Comparison of ENCODE assay signal across 25 mouse cellular contexts in genomic region chr10:47991328-47992044, GRCm38 (mm10).
DNase-seq lines count a peak whose midpoint lies in the region; ATAC-seq and TF ChIP-seq lines count a peak whose summit lies in the region.
"Had no signal": no experiment of that assay in that cellular context is flagged by ENCODE, and none has a peak within 500 bp of the region (broad histone marks: within the 10 kb centered on the region; RNA-seq: fewer than 3 reads in every experiment).

No protein-coding gene starts in this region.

- H3K4me2 ChIP-seq in hindbrain, embryonic 14.5 days (replicated peaks): no peak overlapping the region
- H3K4me2 ChIP-seq in neural tube, embryonic 11.5 days (ENCODE audit: low read depth): no peak overlapping the region
- H3K4me2 ChIP-seq in neural tube, embryonic 15.5 days: no peak overlapping the region
- no peak overlapping the region for H3K4me2 ChIP-seq in forebrain, embryonic 14.5 days (ENCODE audit: low read length)
- no peak overlapping the region for H3K4me2 ChIP-seq in midbrain, embryonic 14.5 days (ENCODE audit: low read length)
- H3K4me2 ChIP-seq: embryonic facial prominence, embryonic 12.5 days; heart, embryonic 15.5 days; limb, embryonic 12.5 days; liver, embryonic 11.5 days; neural tube, embryonic 12.5 days had no signal

- 40% methylated on average over 4 of the region's 4 CpGs for WGBS in hindbrain, embryonic 10.5 days
- 20% methylated on average over 4 of the region's 4 CpGs for WGBS in hindbrain, embryonic 14.5 days
- WGBS in neural tube, embryonic 11.5 days: 47% methylated on average over 4 of the region's 4 CpGs
- WGBS in neural tube, embryonic 15.5 days: 33% methylated on average over 4 of the region's 4 CpGs
- 27% methylated on average over 4 of the region's 4 CpGs for WGBS in forebrain, embryonic 14.5 days
- WGBS in midbrain, embryonic 14.5 days: 23% methylated on average over 4 of the region's 4 CpGs
- WGBS in cerebellum, adult 2 months: 30% methylated on average over 4 of the region's 4 CpGs

- no peaks in the 10 kb centered on the region for H3K36me3 ChIP-seq in hindbrain, embryonic 10.5 days
- H3K36me3 ChIP-seq in hindbrain, embryonic 14.5 days (replicated peaks; ENCODE audit: control insufficient read depth, insufficient read depth): no peaks in the 10 kb centered on the region
- H3K36me3 ChIP-seq in neural tube, embryonic 11.5 days (ENCODE audit: control insufficient read depth, insufficient read depth, low read length): no peaks in the 10 kb centered on the region
- no peaks in the 10 kb centered on the region for H3K36me3 ChIP-seq in neural tube, embryonic 15.5 days
- H3K36me3 ChIP-seq in forebrain, embryonic 14.5 days (ENCODE audit: control insufficient read depth, insufficient read depth, low read length): no peaks in the 10 kb centered on the region
- no peaks in the 10 kb centered on the region for H3K36me3 ChIP-seq in midbrain, embryonic 14.5 days (ENCODE audit: control insufficient read depth, insufficient read depth, low read length)
- H3K36me3 ChIP-seq: embryonic facial prominence, embryonic 12.5 days; heart, embryonic 15.5 days; limb, embryonic 12.5 days; neural tube, embryonic 12.5 days had no signal

- H3K9ac ChIP-seq in hindbrain, embryonic 14.5 days: no peak overlapping the region
- H3K9ac ChIP-seq in neural tube, embryonic 11.5 days (ENCODE audit: low read length): no peak overlapping the region
- no peak overlapping the region for H3K9ac ChIP-seq in neural tube, embryonic 15.5 days (replicated peaks)
- no peak overlapping the region for H3K9ac ChIP-seq in forebrain, embryonic 14.5 days (ENCODE audit: low read length)
- H3K9ac ChIP-seq in midbrain, embryonic 14.5 days (replicated peaks; ENCODE audit: low read length): no peak overlapping the region
- H3K9ac ChIP-seq: embryonic facial prominence, embryonic 12.5 days; heart, embryonic 15.5 days; limb, embryonic 12.5 days; neural tube, embryonic 12.5 days had no signal

- no peaks in the 10 kb centered on the region for H3K27me3 ChIP-seq in hindbrain, embryonic 10.5 days (ENCODE audit: insufficient read depth, poor library complexity, severe bottlenecking)
- no peaks in the 10 kb centered on the region for H3K27me3 ChIP-seq in hindbrain, embryonic 14.5 days (ENCODE audit: control insufficient read depth, insufficient read depth, low read length)
- H3K27me3 ChIP-seq in neural tube, embryonic 11.5 days (ENCODE audit: control insufficient read depth, insufficient read depth, low read length): no peaks in the 10 kb centered on the region
- H3K27me3 ChIP-seq in neural tube, embryonic 15.5 days (replicated peaks): no peaks in the 10 kb centered on the region
- no peaks in the 10 kb centered on the region for H3K27me3 ChIP-seq in forebrain, embryonic 14.5 days (replicated peaks; ENCODE audit: control insufficient read depth, insufficient read depth, low read length)
- H3K27me3 ChIP-seq in midbrain, embryonic 14.5 days (ENCODE audit: control insufficient read depth, insufficient read depth, low read length): no peaks in the 10 kb centered on the region
- no peaks in the 10 kb centered on the region for H3K27me3 ChIP-seq in cerebellum, adult 2 months (ENCODE audit: control insufficient read depth, insufficient read depth, low read length)
- H3K27me3 ChIP-seq: embryonic facial prominence, embryonic 12.5 days; heart, embryonic 15.5 days; limb, embryonic 12.5 days; neural tube, embryonic 12.5 days had no signal

- no peak for TF ChIP-seq CTCF in cerebellum, adult 2 months (IDR thresholded peaks at IDR 0.05; ENCODE audit: borderline replicate concordance, insufficient read depth, low read depth, low read length)

- no peak for ATAC-seq in hindbrain, embryonic 14.5 days (ENCODE audit: low FRiP score)
- ATAC-seq in neural tube, embryonic 11.5 days (ENCODE audit: insufficient read depth, low FRiP score, low TSS enrichment): peak; percentile 71
- ATAC-seq in neural tube, embryonic 15.5 days (ENCODE audit: low FRiP score): no peak
- peak; percentile 62; the same call in 1 of the 2 replicates for ATAC-seq in forebrain, embryonic 14.5 days
- ATAC-seq in midbrain, embryonic 14.5 days (ENCODE audit: low FRiP score, low TSS enrichment): peak; percentile 43; the same call in 1 of the 2 replicates
- ATAC-seq in erythroblast, adult 5-6 weeks (replicated peaks; ENCODE audit: low FRiP score, poor library complexity, severe bottlenecking): no peak
- ATAC-seq: inflammation-experienced regulatory T-cells, adult 6 months had no signal

- H3K4me3 ChIP-seq in hindbrain, embryonic 10.5 days: no peak overlapping the region
- H3K4me3 ChIP-seq in hindbrain, embryonic 14.5 days (replicated peaks; ENCODE audit: low read length): no peak overlapping the region
- no peak overlapping the region for H3K4me3 ChIP-seq in neural tube, embryonic 11.5 days (ENCODE audit: low read depth, low read length)
- no peak overlapping the region for H3K4me3 ChIP-seq in neural tube, embryonic 15.5 days (replicated peaks)
- no peak overlapping the region for H3K4me3 ChIP-seq in forebrain, embryonic 14.5 days (ENCODE audit: low read depth, low read length)
- no peak overlapping the region for H3K4me3 ChIP-seq in midbrain, embryonic 14.5 days (replicated peaks; ENCODE audit: low read depth, low read length)
- no peak overlapping the region for H3K4me3 ChIP-seq in cerebellum, adult 2 months (replicated peaks; ENCODE audit: insufficient read depth, low read depth, low read length)
- H3K4me3 ChIP-seq: embryonic facial prominence, embryonic 12.5 days; erythroblast, embryonic 14.5 days; heart, embryonic 15.5 days; limb, embryonic 12.5 days; neural tube, embryonic 12.5 days had no signal

- H3K4me1 ChIP-seq in hindbrain, embryonic 10.5 days (replicated peaks): peaks cover 15% of the 10 kb centered on the region
- no peaks in the 10 kb centered on the region for H3K4me1 ChIP-seq in hindbrain, embryonic 14.5 days (replicated peaks; ENCODE audit: control insufficient read depth, insufficient read depth, low read length)
- H3K4me1 ChIP-seq in neural tube, embryonic 11.5 days (ENCODE audit: control insufficient read depth, insufficient read depth, low read length): no peaks in the 10 kb centered on the region
- H3K4me1 ChIP-seq in neural tube, embryonic 15.5 days: no peaks in the 10 kb centered on the region
- no peaks in the 10 kb centered on the region for H3K4me1 ChIP-seq in forebrain, embryonic 14.5 days (ENCODE audit: control insufficient read depth, insufficient read depth, low read length)
- H3K4me1 ChIP-seq in midbrain, embryonic 14.5 days (ENCODE audit: control insufficient read depth, insufficient read depth, low read length): no peaks in the 10 kb centered on the region
- no peaks in the 10 kb centered on the region for H3K4me1 ChIP-seq in cerebellum, adult 2 months (ENCODE audit: control insufficient read depth, insufficient read depth, low read length)
- H3K4me1 ChIP-seq: embryonic facial prominence, embryonic 12.5 days; heart, embryonic 15.5 days; limb, embryonic 12.5 days; neural tube, embryonic 12.5 days had no signal

- TF ChIP-seq POLR2A in cerebellum, adult 2 months (IDR thresholded peaks at IDR 0.05; ENCODE audit: borderline replicate concordance, insufficient read depth, low read length): no peak

- DNase-seq in hindbrain, embryonic 10.5 days (ENCODE audit: low spot score): peak; percentile 29
- DNase-seq in hindbrain, embryonic 14.5 days (ENCODE audit: low spot score): no peak
- no peak for DNase-seq in neural tube, embryonic 11.5 days (ENCODE audit: low spot score)
- DNase-seq in forebrain, embryonic 14.5 days (ENCODE audit: low spot score): peak; percentile 21
- no peak for DNase-seq in midbrain, embryonic 14.5 days
- no peak for DNase-seq in cerebellum, adult 2 months
- DNase-seq: adrenal gland, postnatal 10 days; cerebellum, adult 9-10 months; heart, postnatal 36 days; kidney, adult 18-20 months; kidney, postnatal 4 days; layer of hippocampus, adult 9-11 months; lung, adult 18-20 months; lung, postnatal 14 days; thymus, adult 18-20 months; thymus, postnatal 36 days had no signal

- H3K27ac ChIP-seq in hindbrain, embryonic 10.5 days: no peak overlapping the region; the same call in 1 of the 2 replicates
- H3K27ac ChIP-seq in hindbrain, embryonic 14.5 days: no peak overlapping the region
- H3K27ac ChIP-seq in neural tube, embryonic 11.5 days (ENCODE audit: low read depth, low read length): no peak overlapping the region
- no peak overlapping the region for H3K27ac ChIP-seq in neural tube, embryonic 15.5 days (replicated peaks)
- no peak overlapping the region for H3K27ac ChIP-seq in forebrain, embryonic 14.5 days (ENCODE audit: low read depth, low read length)
- no peak overlapping the region for H3K27ac ChIP-seq in midbrain, embryonic 14.5 days (replicated peaks; ENCODE audit: low read depth, low read length)
- H3K27ac ChIP-seq in cerebellum, adult 2 months (ENCODE audit: insufficient read depth, low read length): no peak overlapping the region
- H3K27ac ChIP-seq: embryonic facial prominence, embryonic 12.5 days; heart, embryonic 15.5 days; limb, embryonic 12.5 days; neural tube, embryonic 12.5 days had no signal

- no peaks in the 10 kb centered on the region for H3K9me3 ChIP-seq in hindbrain, embryonic 10.5 days
- no peaks in the 10 kb centered on the region for H3K9me3 ChIP-seq in hindbrain, embryonic 14.5 days (ENCODE audit: control insufficient read depth, low read length)
- no peaks in the 10 kb centered on the region for H3K9me3 ChIP-seq in neural tube, embryonic 11.5 days (ENCODE audit: control insufficient read depth, low read length)
- H3K9me3 ChIP-seq in neural tube, embryonic 15.5 days (replicated peaks): no peaks in the 10 kb centered on the region
- H3K9me3 ChIP-seq in forebrain, embryonic 14.5 days (replicated peaks; ENCODE audit: control insufficient read depth, low read length): no peaks in the 10 kb centered on the region
- H3K9me3 ChIP-seq in midbrain, embryonic 14.5 days (ENCODE audit: control insufficient read depth, low read length): no peaks in the 10 kb centered on the region
- H3K9me3 ChIP-seq: embryonic facial prominence, embryonic 12.5 days; heart, embryonic 15.5 days; limb, embryonic 12.5 days; neural tube, embryonic 12.5 days had no signal

Comparison
In these comparisons a context has a peak if more than half of its experiments do, and no peak if none do; other contexts are left out.
1. DNase-seq: peak in hindbrain, embryonic 10.5 days (single experiment) and forebrain, embryonic 14.5 days (single experiment); none in hindbrain, embryonic 14.5 days (single experiment), neural tube, embryonic 11.5 days (single experiment), midbrain, embryonic 14.5 days (single experiment) and cerebellum, adult 2 months (0 of 2).
2. ATAC-seq: peak in neural tube, embryonic 11.5 days (single experiment), forebrain, embryonic 14.5 days (single experiment) and midbrain, embryonic 14.5 days (single experiment); none in hindbrain, embryonic 14.5 days (single experiment), neural tube, embryonic 15.5 days (single experiment) and erythroblast, adult 5-6 weeks (single experiment).